In the genomic region with DNA sequence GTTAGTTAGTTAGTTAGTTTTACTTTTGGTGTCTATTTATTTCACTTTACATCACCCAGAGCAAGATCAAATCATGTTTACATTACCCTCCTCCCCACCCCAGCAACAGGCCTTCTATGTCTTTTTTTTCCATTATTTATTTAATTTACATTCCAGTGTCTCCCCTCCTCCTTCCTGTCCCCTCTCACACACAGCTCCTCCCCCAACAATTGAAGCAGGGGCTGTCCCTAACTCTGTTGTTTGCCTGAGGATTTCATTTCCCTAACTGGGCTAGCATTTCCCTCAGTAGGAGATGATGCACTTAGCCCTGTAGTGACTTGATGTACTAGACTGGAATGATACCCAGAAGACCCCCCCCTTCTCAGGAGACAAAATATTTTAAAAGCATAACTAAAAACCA, we compare ENCODE assay signal across 21 mouse cellular contexts.
DNase-seq lines count a peak whose midpoint lies in the region; ATAC-seq and TF ChIP-seq lines count a peak whose summit lies in the region.
"Had no signal": no experiment of that assay in that cellular context is flagged by ENCODE, and none has a peak within 500 bp of the region (broad histone marks: within the 10 kb centered on the region; RNA-seq: fewer than 3 reads in every experiment).

No protein-coding gene starts in this region.

- H3K4me2 ChIP-seq in kidney, embryonic 14.5 days (replicated peaks; ENCODE audit: low read depth, low read length), result no peak overlapping the region
- no peak overlapping the region for H3K4me2 ChIP-seq in lung, embryonic 14.5 days
- H3K4me2 ChIP-seq: forebrain, embryonic 13.5 days; heart, embryonic 11.5 days; heart, embryonic 15.5 days; hindbrain, embryonic 13.5 days had no signal

- H3K9me3 ChIP-seq in kidney, embryonic 14.5 days (ENCODE audit: control insufficient read depth, low read length), result no peaks in the 10 kb centered on the region
- H3K9me3 ChIP-seq in lung, embryonic 14.5 days (ENCODE audit: low read depth, low read length), result no peaks in the 10 kb centered on the region
- H3K9me3 ChIP-seq: embryonic facial prominence, embryonic 10.5 days; forebrain, embryonic 13.5 days; heart, embryonic 15.5 days; hindbrain, embryonic 13.5 days had no signal

- H3K9ac ChIP-seq in kidney, embryonic 14.5 days (ENCODE audit: low read depth, low read length), result no peak overlapping the region
- H3K9ac ChIP-seq in lung, embryonic 14.5 days, result no peak overlapping the region
- H3K9ac ChIP-seq: forebrain, embryonic 13.5 days; forebrain, postnatal 0 days; heart, embryonic 15.5 days; hindbrain, embryonic 13.5 days had no signal

- ATAC-seq in kidney, embryonic 14.5 days (ENCODE audit: low FRiP score, low TSS enrichment), result peak; percentile 57; the same call in 1 of the 2 replicates
- peak; percentile 93 for ATAC-seq in lung, embryonic 14.5 days (ENCODE audit: insufficient read depth)
- ATAC-seq: forebrain, embryonic 13.5 days; forebrain, postnatal 0 days had no signal

- TF ChIP-seq CTCF in lung, embryonic 14.5 days (IDR thresholded peaks at IDR 0.05; ENCODE audit: low read depth), result no peak

- H3K27me3 ChIP-seq in kidney, embryonic 14.5 days (ENCODE audit: control insufficient read depth, insufficient read depth, low read length), result no peaks in the 10 kb centered on the region
- no peaks in the 10 kb centered on the region for H3K27me3 ChIP-seq in lung, embryonic 14.5 days (ENCODE audit: insufficient read depth, low read length)
- H3K27me3 ChIP-seq: forebrain, embryonic 13.5 days; heart, embryonic 15.5 days; hindbrain, embryonic 13.5 days had no signal

- no peaks in the 10 kb centered on the region for H3K36me3 ChIP-seq in kidney, embryonic 14.5 days (ENCODE audit: control insufficient read depth, insufficient read depth, low read length)
- H3K36me3 ChIP-seq in lung, embryonic 14.5 days (ENCODE audit: insufficient read depth), result no peaks in the 10 kb centered on the region
- H3K36me3 ChIP-seq: embryonic facial prominence, embryonic 10.5 days; heart, embryonic 15.5 days; hindbrain, embryonic 13.5 days had no signal

- no peak overlapping the region for H3K4me3 ChIP-seq in kidney, embryonic 14.5 days (ENCODE audit: low read length)
- H3K4me3 ChIP-seq in lung, embryonic 14.5 days (ENCODE audit: low read depth, low read length), result no peak overlapping the region
- H3K4me3 ChIP-seq: embryonic facial prominence, embryonic 10.5 days; forebrain, embryonic 13.5 days; heart, adult 2 months; heart, embryonic 15.5 days; hindbrain, embryonic 13.5 days had no signal

- DNase-seq in kidney, adult 9 months, result no peak
- DNase-seq in lung, embryonic 14.5 days, result peak; percentile 67
- no peak for DNase-seq in lung, postnatal 36 days
- peak; percentile 19 for DNase-seq in lung, postnatal 10 days
- DNase-seq in lung, postnatal 14 days, result no peak
- peak; percentile 16 for DNase-seq in embryo, embryonic 11 days
- no peak for DNase-seq in left cerebral cortex, postnatal 4 days
- DNase-seq: adrenal gland, adult 2 months; adrenal gland, postnatal 36 days; cerebellum, adult 2 months; cerebellum, postnatal 10 days; forebrain, postnatal 0 days; gastrocnemius, postnatal 14 days; heart, adult 2 months; heart, postnatal 14 days had no signal

- intact Hi-C loops in left cerebral cortex, postnatal 4 days (cut with DNase I), result no loop called here

- H3K27ac ChIP-seq in kidney, embryonic 14.5 days (ENCODE audit: low read depth, low read length), result no peak overlapping the region
- H3K27ac ChIP-seq in lung, embryonic 14.5 days (ENCODE audit: low read depth), result no peak overlapping the region
- H3K27ac ChIP-seq: embryonic facial prominence, embryonic 10.5 days; forebrain, embryonic 13.5 days; heart, adult 2 months; heart, embryonic 15.5 days; hindbrain, embryonic 13.5 days had no signal

- no peaks in the 10 kb centered on the region for H3K4me1 ChIP-seq in kidney, embryonic 14.5 days (ENCODE audit: control insufficient read depth, insufficient read depth, low read length)
- H3K4me1 ChIP-seq in lung, embryonic 14.5 days (ENCODE audit: insufficient read depth), result peaks cover 3% of the 10 kb centered on the region; the same call in 1 of the 2 replicates
- H3K4me1 ChIP-seq: embryonic facial prominence, embryonic 10.5 days; forebrain, embryonic 13.5 days; heart, embryonic 15.5 days; hindbrain, embryonic 13.5 days had no signal

Comparison
In these comparisons a context has a peak if more than half of its experiments do, and no peak if none do; other contexts are left out.
1. DNase-seq: peak in lung, embryonic 14.5 days (single experiment), lung, postnatal 10 days (single experiment) and embryo, embryonic 11 days (single experiment); none in kidney, adult 9 months (single experiment), lung, postnatal 36 days (single experiment), lung, postnatal 14 days (single experiment) and left cerebral cortex, postnatal 4 days (single experiment).